Mouse (Mus musculus) frontal cortex, postnatal 14 days (tissue): ENCODE measurements around the gene Grm4.

Experiments used
- DNase-seq, 2 experiments: peaks; one replicate each; pipeline ENCODE4 v3.0.0; 2022; ENCODE audit warnings: low spot score in 2 of 2

The Grm4 gene

GRCm38 (mm10) chr17:27551393-27551940 lies 30.3 kb upstream of the Grm4 start:
- DNase-seq, result no peak

- DNase-seq, result no peak
Measured at GRCm38 (mm10) chr17:27549234-27549633, 28.0 kb upstream of the Grm4 start.

DNA sequence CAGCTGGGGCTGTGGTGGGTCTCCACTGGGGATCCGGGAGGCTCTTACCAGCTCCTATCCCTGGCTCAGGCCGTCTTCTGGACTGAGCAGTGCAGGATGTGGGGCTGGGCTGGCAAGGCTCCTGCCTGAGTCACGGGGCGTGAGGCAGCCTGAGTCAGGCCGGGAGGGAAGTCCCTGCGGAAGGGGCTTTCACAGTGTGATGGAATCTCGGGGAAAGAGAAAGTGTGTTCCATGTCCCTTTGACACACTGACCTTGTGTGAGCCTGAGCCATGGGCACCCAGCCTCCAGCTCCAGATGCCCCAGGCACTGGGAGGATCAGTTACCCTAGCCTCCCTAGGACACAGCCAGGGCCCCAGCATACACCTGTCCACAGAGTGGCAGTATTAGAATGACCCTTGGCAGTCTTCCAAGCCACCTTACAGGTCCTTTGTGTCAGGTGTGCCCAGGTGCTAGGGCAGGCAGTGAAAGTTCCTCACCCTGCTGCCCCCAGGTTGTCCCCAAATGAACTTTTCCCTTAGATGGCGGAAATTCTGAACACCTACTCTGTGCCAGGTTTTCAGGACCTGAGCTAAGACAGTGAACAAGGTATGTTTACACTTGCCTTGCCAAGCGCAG lies 26.2 kb upstream of the Grm4 start:
- DNase-seq, result no peak

- no peak for DNase-seq
Measured at GRCm38 (mm10) chr17:27546574-27547085, 25.4 kb upstream of the Grm4 start.

- DNase-seq, result no peak
Measured at GRCm38 (mm10) chr17:27545991-27546390, 24.8 kb upstream of the Grm4 start.

- DNase-seq, result no peak
Measured at GRCm38 (mm10) chr17:27544551-27544950, 23.3 kb upstream of the Grm4 start.

DNA sequence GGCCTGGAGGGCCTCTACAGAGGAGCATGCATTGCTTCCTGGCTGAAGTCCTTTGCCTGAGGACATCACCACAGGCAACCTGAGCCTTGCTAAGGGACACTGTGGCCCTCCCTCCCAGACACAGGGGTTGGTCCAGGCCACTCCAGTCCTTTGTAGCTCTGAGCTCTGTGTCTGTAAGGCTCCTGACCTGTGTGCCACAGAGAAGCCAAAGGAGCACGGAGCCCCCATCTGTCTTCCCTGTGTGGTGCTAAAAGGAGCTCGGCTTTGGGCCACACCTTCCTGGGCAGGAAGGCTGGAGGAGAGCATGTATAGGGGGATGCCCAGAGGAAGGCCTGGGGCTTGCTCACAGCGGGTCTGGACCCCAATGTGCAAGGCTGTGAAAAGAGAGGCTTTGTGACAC lies 20.8 kb upstream of the Grm4 start:
- DNase-seq, result no peak

DNA sequence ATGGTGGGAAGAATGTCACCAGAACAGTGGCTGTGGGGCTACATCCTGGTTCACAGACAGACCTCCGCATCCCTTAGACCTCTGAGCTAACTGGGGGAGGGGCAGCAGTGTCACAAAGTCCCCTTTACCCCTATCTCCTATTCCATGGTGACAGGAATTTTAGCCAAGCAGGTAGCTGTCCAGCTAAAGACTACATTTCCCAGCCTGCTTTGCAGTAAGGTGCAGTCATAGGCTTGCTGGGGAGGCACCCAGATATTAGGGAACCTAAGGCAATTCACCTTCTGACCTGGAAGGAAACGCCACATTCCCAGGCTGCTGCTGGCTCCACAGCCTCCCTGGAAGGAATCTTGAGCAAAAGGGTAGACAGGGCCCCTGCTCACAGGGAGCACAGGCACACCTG lies 20.1 kb upstream of the Grm4 start:
- no peak for DNase-seq

- DNase-seq, result peak; percentile 72 to 90
Measured at GRCm38 (mm10) chr17:27534718-27535117, 13.5 kb upstream of the Grm4 start.

DNA sequence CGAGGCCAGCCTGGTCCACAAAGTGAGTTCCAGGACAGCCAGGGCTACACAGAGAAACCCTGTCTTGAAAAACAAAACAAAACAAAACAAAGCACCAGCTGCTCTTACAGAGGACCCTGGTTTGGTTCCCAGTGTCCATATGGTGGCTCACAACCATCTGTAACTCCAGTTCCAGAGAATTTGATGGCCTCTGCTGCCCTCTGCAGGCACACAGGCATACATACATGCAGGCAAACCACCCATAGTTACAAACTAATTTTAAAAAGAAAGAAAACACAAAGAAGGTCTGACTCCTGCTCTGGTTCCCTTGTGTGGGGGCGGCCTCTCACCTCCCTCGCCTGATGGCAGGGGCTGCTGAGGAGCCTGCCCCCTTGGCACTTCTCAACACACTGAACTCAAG lies 12.2 kb upstream of the Grm4 start:
- DNase-seq, result no peak

GRCm38 (mm10) chr17:27532095-27532494 lies 10.9 kb upstream of the Grm4 start:
- DNase-seq, result no peak

- DNase-seq, result no peak
Measured at GRCm38 (mm10) chr17:27528767-27529166, 7.6 kb upstream of the Grm4 start.

DNA sequence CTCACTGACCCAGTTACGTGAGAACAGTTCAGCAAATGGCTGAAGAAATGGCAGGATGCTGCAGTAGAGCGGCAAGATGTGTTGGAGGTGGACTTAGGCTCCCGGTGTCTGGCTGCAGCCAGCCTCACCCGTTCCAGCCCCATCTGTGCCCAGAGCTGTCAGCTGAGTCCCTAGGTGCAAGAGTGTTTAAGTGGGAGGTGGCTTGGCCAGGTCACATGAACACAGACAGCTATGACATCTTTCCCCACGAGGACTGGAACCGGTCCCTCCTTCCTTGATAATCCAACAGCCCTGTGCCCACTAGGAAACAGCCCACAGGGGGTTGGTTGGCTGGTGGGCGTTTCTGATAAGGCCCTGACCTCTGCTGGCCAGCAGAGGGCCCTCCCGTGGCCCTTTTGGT lies 6.8 kb upstream of the Grm4 start:
- no peak for DNase-seq

GRCm38 (mm10) chr17:27527188-27527587 lies 6.0 kb upstream of the Grm4 start:
- no peak for DNase-seq

DNA sequence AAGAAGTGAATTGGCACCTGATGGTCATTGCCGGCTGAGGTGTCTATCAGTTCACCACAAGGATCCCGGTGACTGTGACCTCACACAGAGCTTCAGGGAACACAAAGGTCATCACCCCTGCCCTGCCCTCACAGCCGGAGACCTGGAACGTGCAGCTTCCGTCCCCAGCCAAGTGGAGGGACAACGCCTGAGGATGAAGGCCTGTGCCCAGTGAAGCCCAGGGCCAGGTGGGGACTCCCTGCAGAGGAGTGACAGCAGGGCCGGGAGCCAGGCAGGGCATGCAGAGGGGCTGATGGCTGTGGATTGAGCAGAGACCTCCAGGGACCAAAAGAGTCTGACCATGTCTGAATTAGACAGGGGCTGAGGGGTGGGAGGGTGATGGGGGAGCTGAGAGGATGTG lies 1.9 kb upstream of the Grm4 start:
- no peak for DNase-seq

- peak in 1 of 2 experiments; percentile 32 for DNase-seq
Measured at GRCm38 (mm10) chr17:27520557-27520956, 646 bp downstream of the Grm4 start.

GRCm38 (mm10) chr17:27518700-27519595 lies 2.3 kb downstream of the Grm4 start:
- no peak for DNase-seq

GRCm38 (mm10) chr17:27518296-27518695 lies 2.9 kb downstream of the Grm4 start:
- no peak for DNase-seq

DNA sequence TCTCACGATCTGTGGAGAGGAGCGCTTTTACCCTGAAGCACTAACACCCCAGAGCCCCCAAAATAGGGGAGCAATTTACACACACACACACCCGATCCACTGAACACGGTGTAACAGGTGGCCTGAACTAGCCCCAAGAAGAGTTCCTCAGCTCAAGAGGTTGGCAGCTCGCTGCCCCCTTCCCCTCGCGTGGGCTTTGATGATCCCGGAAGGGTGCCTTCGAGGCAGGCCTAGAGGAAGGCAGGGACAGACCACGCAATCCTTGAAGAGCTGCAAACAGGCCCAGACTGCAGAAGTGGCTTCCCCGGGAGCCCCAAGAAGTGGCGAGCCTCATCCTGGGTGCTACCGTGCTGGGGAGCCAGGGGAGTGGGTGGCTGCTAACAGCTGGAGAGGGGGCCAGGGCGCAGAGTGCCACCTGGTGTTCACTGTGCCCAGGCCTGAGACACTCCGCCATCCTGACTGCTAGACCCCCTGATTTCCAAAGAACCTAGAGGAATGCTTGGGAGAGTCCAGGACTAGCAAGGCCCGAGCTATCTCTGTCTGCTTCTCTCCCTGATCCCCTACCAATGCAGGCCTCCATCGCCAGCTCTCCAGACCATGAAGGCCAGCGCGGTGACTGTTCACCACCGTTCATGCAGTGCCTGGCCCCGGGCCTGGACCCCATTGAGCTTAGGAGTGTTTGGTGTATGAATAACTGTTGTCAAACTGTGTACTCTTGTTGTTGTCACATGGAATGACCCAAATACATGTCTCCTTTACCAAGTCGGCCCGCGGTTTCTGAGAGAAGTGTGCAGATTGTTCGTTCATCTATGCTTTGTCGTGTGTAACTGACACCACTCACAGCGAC lies 7.1 kb downstream of the Grm4 start:
- DNase-seq, result no peak

DNA sequence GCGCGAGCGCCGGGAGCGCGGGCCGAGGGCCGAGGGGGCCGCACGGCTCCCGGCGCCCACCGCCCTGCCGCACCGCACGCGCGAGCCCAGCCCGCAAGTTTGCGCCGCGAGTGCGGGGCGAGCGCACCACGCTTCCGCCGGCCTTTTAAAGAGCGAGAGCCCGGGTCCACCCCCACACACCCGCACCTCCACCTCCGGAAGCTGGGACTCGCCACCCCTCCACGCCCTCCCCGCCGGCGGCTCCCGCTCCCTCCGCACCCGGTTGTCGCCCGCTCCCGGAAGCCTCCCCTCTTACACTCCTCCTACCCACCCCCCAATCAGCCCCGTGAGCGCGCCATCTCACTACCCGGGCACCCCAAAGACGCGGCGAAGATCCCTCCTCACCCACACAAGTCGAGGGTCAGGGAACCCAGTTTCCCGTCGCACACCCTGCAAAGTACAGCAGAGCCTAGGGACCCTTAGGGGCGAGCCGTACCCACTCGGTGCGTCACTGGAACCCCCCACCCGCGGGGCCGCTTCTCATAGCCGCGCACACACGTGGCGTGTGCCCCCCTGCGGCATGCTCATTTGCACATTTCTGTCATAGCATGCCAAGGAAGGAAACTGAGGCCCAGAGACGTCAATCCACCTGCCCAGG lies 7.8 kb downstream of the Grm4 start:
- no peak for DNase-seq

DNA sequence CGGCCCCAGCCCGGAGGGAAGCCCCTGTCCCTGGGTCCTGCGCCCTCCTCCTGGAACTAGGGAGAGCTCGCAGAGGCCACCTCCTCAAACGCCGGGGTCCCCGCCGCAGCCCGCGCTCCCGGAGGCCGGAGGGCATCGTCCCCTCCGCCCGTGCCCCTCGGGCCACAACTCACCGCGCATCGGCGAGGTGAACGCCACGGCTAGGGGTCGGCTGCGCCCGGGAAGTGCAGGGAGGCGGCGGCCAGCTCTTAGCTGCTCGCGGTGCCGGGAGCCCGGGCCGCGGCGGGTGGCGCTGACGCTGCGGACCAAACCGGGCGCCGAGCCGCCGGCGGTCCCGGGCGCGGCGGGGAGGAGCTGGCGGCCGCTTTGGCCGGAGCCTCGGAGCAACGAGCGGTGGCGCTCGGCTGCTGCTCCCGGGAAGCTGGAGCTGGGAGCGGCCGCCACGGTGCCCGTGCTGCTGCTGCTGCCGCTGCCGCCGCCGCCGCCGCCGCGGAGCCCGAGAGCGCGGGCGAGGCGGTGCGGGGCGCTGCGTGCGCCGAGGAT lies 8.5 kb downstream of the Grm4 start:
- DNase-seq, result no peak
